Mouse (Mus musculus): ENCODE data around the gene Tsfm. TPM values are rescaled to one million over a fixed set of nuclear protein-coding genes. Genes with fewer than 3 reads are reported as not detected.
A peak's percentile ranks its signal among the peaks of the same experiment; 100 is the strongest.

The Tsfm gene
- polyA plus RNA-seq, 1 experiment from 2014 or later = 91.2 TPM

DNA sequence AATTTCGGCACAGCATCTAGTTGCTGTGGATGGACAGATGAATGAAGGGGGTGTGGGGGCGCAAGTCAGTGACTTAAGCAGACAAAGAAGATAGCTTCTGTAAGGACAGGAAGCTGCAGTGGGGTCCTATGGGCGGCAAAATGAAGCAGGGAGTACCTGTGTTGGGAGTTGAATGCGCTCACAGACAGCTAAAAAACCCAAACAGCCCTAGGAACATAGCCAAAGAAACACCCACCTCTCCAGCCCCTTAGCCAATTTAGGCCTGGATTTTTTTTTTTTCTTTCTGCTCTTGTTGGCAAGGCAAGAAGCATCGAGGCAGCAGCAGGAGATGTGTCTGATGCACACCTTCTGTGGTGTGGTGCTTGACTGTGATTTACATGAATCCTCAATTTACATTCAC lies 30.4 kb upstream of the Tsfm start:
- H3K4me3 ChIP-seq (ENCODE audit: low read depth, low read length) = peak overlapping the region; percentile 96
- H3K9ac ChIP-seq (ENCODE audit: low read length) = peak overlapping the region; percentile 95
- H3K4me2 ChIP-seq (ENCODE audit: low read depth, low read length, severe bottlenecking) = peak overlapping the region; percentile 97

DNA sequence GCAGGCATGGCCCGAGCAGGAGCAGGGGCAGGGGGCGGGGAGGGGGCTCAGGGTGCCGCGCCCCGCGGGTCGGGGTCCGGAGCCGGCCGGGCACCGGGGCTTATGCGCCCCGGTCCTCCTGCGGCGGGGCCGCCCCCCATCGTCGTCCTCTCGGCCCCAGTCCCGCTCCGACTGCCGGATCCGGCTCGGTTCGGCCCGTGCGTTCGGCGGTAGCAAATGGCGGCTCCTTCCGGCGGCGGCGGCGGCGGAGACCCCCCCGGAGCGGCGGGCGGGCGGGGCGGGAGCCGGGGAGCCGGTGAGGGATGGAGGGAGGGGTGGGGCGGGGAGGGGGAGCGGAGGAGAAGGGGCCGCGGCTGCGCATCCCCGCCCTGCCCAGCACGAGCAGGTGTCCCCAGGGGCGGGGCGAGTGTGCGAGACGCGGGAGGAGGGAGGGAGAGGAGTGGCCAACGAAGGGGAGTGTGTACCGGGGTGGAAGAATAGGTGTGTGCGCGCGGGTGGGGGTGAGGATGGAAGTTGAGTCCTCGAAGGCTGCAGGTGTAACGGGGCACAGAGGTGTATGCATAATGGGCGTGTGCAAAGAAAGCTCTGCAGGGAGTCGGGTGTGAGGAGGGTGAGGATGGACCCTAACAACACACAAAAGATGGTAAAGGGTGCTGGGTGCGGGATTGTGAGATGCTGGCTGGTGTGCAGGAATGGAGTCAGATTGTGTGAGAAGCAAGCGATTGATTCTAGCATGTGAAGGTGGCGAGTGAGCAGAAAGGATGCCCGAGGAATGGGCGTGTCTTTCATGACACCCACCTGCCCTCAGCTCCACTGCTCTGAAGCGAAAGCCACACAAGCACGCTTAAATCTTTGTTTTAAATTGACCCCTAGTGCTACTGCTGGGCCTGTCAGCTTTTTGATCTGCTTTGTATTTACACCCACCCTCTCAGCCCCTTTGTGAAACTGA lies 29.6 kb upstream of the Tsfm start, which contains the start of gene March9:
TSS of gene March9 (minus strand) at position 217 of the 949 bp plus-strand sequence.
- H3K4me1 ChIP-seq (replicated peaks; ENCODE audit: control insufficient read depth, insufficient read depth, low read length) = peaks cover 6% of the 10 kb centered on the region; the same call in 1 of the 2 replicates
- peak within 1 kb of the TSS; percentile 97 for H3K4me2 ChIP-seq (ENCODE audit: low read depth, low read length, severe bottlenecking)
- peak; percentile 88 for DNase-seq (ENCODE audit: low spot score)
- ATAC-seq (replicated peaks; ENCODE audit: low FRiP score) = peak; percentile 22
- H3K4me3 ChIP-seq (ENCODE audit: low read depth, low read length) = peak within 1 kb of the TSS; percentile 96
- under 1% methylated on average over 63 of the region's 72 CpGs for WGBS
- no peaks in the 10 kb centered on the region for H3K9me3 ChIP-seq (ENCODE audit: control insufficient read depth, low read length)
- peak within 1 kb of the TSS; percentile 87 for H3K27ac ChIP-seq (ENCODE audit: low read depth, low read length)
- H3K27me3 ChIP-seq (ENCODE audit: control insufficient read depth, insufficient read depth, low read length) = no peaks in the 10 kb centered on the region
- peak within 1 kb of the TSS; percentile 95 for H3K9ac ChIP-seq (ENCODE audit: low read length)
- peaks cover 11% of the 10 kb centered on the region for H3K36me3 ChIP-seq (ENCODE audit: control insufficient read depth, insufficient read depth, low read length)

More for the DNA sequence above, 30.4 kb upstream of the Tsfm start:
- H3K27ac ChIP-seq (ENCODE audit: low read depth, low read length) = peak overlapping the region; percentile 87
- no peaks in the 10 kb centered on the region for H3K9me3 ChIP-seq (ENCODE audit: control insufficient read depth, low read length)
- 16% methylated on average over 5 of the region's 5 CpGs for WGBS
- ATAC-seq (replicated peaks; ENCODE audit: low FRiP score) (no peak), DNase-seq (ENCODE audit: low spot score) (no peak)
- H3K4me1 ChIP-seq (replicated peaks; ENCODE audit: control insufficient read depth, insufficient read depth, low read length) = peaks cover 6% of the 10 kb centered on the region; the same call in 1 of the 2 replicates
- H3K36me3 ChIP-seq (ENCODE audit: control insufficient read depth, insufficient read depth, low read length) = peaks cover 18% of the 10 kb centered on the region
- H3K27me3 ChIP-seq (ENCODE audit: control insufficient read depth, insufficient read depth, low read length) = no peaks in the 10 kb centered on the region

GRCm38 (mm10) chr10:127059174-127059967 lies 28.7 kb upstream of the Tsfm start:
- peak overlapping the region; percentile 97 for H3K4me2 ChIP-seq (ENCODE audit: low read depth, low read length, severe bottlenecking)
- H3K4me3 ChIP-seq (ENCODE audit: low read depth, low read length) = peak overlapping the region; percentile 96
- H3K4me1 ChIP-seq (replicated peaks; ENCODE audit: control insufficient read depth, insufficient read depth, low read length) = peaks cover 6% of the 10 kb centered on the region; the same call in 1 of the 2 replicates
- H3K27me3 ChIP-seq (ENCODE audit: control insufficient read depth, insufficient read depth, low read length) = no peaks in the 10 kb centered on the region
- no peaks in the 10 kb centered on the region for H3K9me3 ChIP-seq (ENCODE audit: control insufficient read depth, low read length)
- H3K9ac ChIP-seq (ENCODE audit: low read length) = peak overlapping the region; percentile 95
- ATAC-seq (replicated peaks; ENCODE audit: low FRiP score) (0 out of 2 replicates have a peak, but pooled peaks have one; percentile 8), DNase-seq (ENCODE audit: low spot score) (peak; percentile 79)
- H3K36me3 ChIP-seq (ENCODE audit: control insufficient read depth, insufficient read depth, low read length) = peaks cover 5% of the 10 kb centered on the region; the same call in 1 of the 2 replicates
- under 1% methylated on average over 60 of the region's 92 CpGs for WGBS
- H3K27ac ChIP-seq (ENCODE audit: low read depth, low read length) = peak overlapping the region; percentile 87

GRCm38 (mm10) chr10:127058708-127059107 lies 28.1 kb upstream of the Tsfm start:
- 5% methylated on average over 8 of the region's 8 CpGs for WGBS
- no peak for ATAC-seq (replicated peaks; ENCODE audit: low FRiP score)
- peaks cover 6% of the 10 kb centered on the region; the same call in 1 of the 2 replicates for H3K4me1 ChIP-seq (replicated peaks; ENCODE audit: control insufficient read depth, insufficient read depth, low read length)

DNA sequence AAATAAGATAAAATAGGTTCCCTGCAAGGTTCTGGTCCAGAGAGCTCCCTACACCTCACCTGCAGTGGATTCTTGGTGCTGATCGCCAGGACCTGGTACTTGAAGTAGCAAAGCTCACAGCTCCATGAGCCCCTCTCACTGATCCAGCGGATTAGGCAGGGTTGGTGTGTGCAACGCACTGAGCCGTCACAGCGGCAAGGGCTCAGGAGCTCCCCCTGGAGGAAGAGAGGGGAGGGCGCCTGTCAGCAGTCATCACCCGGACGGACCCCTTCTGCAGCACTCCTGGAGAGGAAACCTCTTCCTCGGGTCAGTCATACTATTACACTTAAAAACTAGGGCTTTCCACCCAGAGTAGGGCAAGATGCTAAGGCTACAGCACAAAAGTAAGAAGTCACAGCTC lies 27.5 kb upstream of the Tsfm start:
- DNase-seq (ENCODE audit: low spot score) = peak; percentile 92
- Histone ChIP-seq H3K4me2 (ENCODE audit: low read depth, low read length, severe bottlenecking) (peak overlapping the region; percentile 97), H3K9me3 (ENCODE audit: control insufficient read depth, low read length) (no peaks in the 10 kb centered on the region), H3K27ac (ENCODE audit: low read depth, low read length) (no peak overlapping the region), H3K4me1 (replicated peaks; ENCODE audit: control insufficient read depth, insufficient read depth, low read length) (peaks cover 6% of the 10 kb centered on the region; the same call in 1 of the 2 replicates), H3K4me3 (ENCODE audit: low read depth, low read length) (peak overlapping the region; percentile 96), H3K9ac (ENCODE audit: low read length) (peak overlapping the region; percentile 95; the same call in 1 of the 2 replicates), H3K27me3 (ENCODE audit: control insufficient read depth, insufficient read depth, low read length) (no peaks in the 10 kb centered on the region), H3K36me3 (ENCODE audit: control insufficient read depth, insufficient read depth, low read length) (peaks cover 5% of the 10 kb centered on the region; the same call in 1 of the 2 replicates)
- ATAC-seq (replicated peaks; ENCODE audit: low FRiP score) = peak; percentile 39; the same call in 1 of the 2 replicates
- WGBS = 2% methylated on average over 9 of the region's 9 CpGs

More at GRCm38 (mm10) chr10:127058708-127059107, 28.1 kb upstream of the Tsfm start:
- Histone ChIP-seq H3K27ac (ENCODE audit: low read depth, low read length) (no peak overlapping the region), H3K27me3 (ENCODE audit: control insufficient read depth, insufficient read depth, low read length) (no peaks in the 10 kb centered on the region), H3K9me3 (ENCODE audit: control insufficient read depth, low read length) (no peaks in the 10 kb centered on the region), H3K4me3 (ENCODE audit: low read depth, low read length) (peak overlapping the region; percentile 96), H3K9ac (ENCODE audit: low read length) (peak overlapping the region; percentile 95), H3K36me3 (ENCODE audit: control insufficient read depth, insufficient read depth, low read length) (peaks cover 5% of the 10 kb centered on the region; the same call in 1 of the 2 replicates), H3K4me2 (ENCODE audit: low read depth, low read length, severe bottlenecking) (peak overlapping the region; percentile 97)
- no peak for DNase-seq (ENCODE audit: low spot score)

GRCm38 (mm10) chr10:127056490-127056889 lies 25.9 kb upstream of the Tsfm start:
- Histone ChIP-seq H3K36me3 (ENCODE audit: control insufficient read depth, insufficient read depth, low read length) (peaks cover 5% of the 10 kb centered on the region; the same call in 1 of the 2 replicates), H3K27ac (ENCODE audit: low read depth, low read length) (no peak overlapping the region), H3K4me2 (ENCODE audit: low read depth, low read length, severe bottlenecking) (no peak overlapping the region), H3K9me3 (ENCODE audit: control insufficient read depth, low read length) (no peaks in the 10 kb centered on the region), H3K4me1 (replicated peaks; ENCODE audit: control insufficient read depth, insufficient read depth, low read length) (peaks cover 6% of the 10 kb centered on the region; the same call in 1 of the 2 replicates), H3K9ac (ENCODE audit: low read length) (no peak overlapping the region), H3K4me3 (ENCODE audit: low read depth, low read length) (no peak overlapping the region), H3K27me3 (ENCODE audit: control insufficient read depth, insufficient read depth, low read length) (no peaks in the 10 kb centered on the region)
- 92% methylated on average over 20 of the region's 20 CpGs for WGBS
- DNase-seq (ENCODE audit: low spot score) (no peak), ATAC-seq (replicated peaks; ENCODE audit: low FRiP score) (no peak)

DNA sequence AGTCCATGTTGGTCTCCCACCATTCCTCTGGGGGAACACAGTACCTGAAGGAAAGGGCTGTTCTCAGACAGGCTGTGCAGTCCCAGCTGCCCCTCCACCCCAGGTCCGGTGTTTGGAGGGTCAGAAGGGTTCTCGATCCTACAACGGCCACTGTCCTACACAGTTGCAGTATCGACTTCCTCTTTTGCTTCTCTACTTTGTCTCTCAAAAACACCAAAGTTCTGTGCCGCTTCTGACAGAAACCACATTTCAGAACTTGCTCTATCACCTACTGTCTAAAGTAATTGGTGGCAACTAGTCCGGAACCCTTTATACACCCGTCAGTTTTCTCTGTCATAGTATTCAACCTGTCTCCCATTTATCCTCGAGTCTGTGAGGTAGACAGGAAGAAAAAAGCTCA lies 24.8 kb upstream of the Tsfm start:
- no peak overlapping the region for H3K9ac ChIP-seq (ENCODE audit: low read length)
- H3K4me2 ChIP-seq (ENCODE audit: low read depth, low read length, severe bottlenecking) = no peak overlapping the region
- peaks cover 7% of the 10 kb centered on the region for H3K27me3 ChIP-seq (ENCODE audit: control insufficient read depth, insufficient read depth, low read length)
- no peaks in the 10 kb centered on the region; the same call in 1 of the 2 replicates for H3K4me1 ChIP-seq (replicated peaks; ENCODE audit: control insufficient read depth, insufficient read depth, low read length)
- DNase-seq (ENCODE audit: low spot score) (no peak), ATAC-seq (replicated peaks; ENCODE audit: low FRiP score) (no peak)
- no peaks in the 10 kb centered on the region for H3K9me3 ChIP-seq (ENCODE audit: control insufficient read depth, low read length)
- H3K36me3 ChIP-seq (ENCODE audit: control insufficient read depth, insufficient read depth, low read length) = peaks cover 5% of the 10 kb centered on the region; the same call in 1 of the 2 replicates
- 94% methylated on average over 8 of the region's 8 CpGs for WGBS
- no peak overlapping the region for H3K27ac ChIP-seq (ENCODE audit: low read depth, low read length)
- no peak overlapping the region for H3K4me3 ChIP-seq (ENCODE audit: low read depth, low read length)

DNA sequence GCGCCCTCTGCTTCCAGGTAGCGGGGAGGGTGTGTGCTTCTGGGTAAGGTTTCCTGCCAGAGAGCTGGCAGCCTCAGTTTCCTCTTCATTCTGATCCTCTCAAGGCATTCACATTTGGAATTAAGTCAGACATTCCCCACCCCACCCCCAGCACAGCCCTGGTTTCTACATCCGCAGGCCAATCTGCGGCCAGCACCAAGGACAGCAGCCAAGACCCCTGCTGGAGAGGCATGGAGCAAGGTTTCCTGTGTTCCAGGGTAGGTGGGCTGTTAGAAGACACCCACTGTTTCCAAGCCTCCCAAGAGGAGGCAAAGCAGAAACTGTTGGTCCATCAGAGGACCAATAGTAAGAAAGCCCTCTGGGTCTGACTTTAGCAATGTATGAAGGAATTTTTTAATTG lies 24.0 kb upstream of the Tsfm start:
- Histone ChIP-seq H3K36me3 (ENCODE audit: control insufficient read depth, insufficient read depth, low read length) (peaks cover 5% of the 10 kb centered on the region; the same call in 1 of the 2 replicates), H3K9ac (ENCODE audit: low read length) (no peak overlapping the region), H3K27ac (ENCODE audit: low read depth, low read length) (no peak overlapping the region), H3K4me2 (ENCODE audit: low read depth, low read length, severe bottlenecking) (no peak overlapping the region), H3K4me3 (ENCODE audit: low read depth, low read length) (no peak overlapping the region), H3K27me3 (ENCODE audit: control insufficient read depth, insufficient read depth, low read length) (peaks cover 15% of the 10 kb centered on the region), H3K9me3 (ENCODE audit: control insufficient read depth, low read length) (no peaks in the 10 kb centered on the region), H3K4me1 (replicated peaks; ENCODE audit: control insufficient read depth, insufficient read depth, low read length) (no peaks in the 10 kb centered on the region; the same call in 1 of the 2 replicates)
- ATAC-seq (replicated peaks; ENCODE audit: low FRiP score) (no peak), DNase-seq (ENCODE audit: low spot score) (no peak)
- 70% methylated on average over 4 of the region's 4 CpGs for WGBS

Data from forebrain, embryonic 11.5 days (tissue).